8 mouse cellular contexts compared by ENCODE assay signal in the genomic region with DNA sequence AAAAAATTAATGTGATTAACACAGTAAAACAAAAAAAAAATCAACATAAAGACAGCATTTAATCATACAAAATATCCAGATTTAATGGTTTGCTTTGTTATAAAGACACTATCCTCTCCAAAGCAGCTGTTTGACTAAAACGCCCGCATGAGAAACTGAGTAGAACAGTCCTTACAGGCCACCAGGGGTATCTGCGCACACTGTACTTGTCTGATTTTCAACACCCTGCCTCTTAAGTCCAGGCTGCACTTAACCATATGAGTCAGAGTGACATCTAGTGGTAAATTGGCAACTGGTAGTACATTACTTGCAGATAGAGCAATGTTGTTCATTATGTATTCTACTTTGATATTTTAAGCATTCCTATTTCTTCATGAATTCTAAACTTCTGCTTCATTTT.
DNase-seq lines count a peak whose midpoint lies in the region; ATAC-seq and TF ChIP-seq lines count a peak whose summit lies in the region.

No protein-coding gene starts in this region.

- ATAC-seq in Patski = peak; percentile 90
- ATAC-seq in hindbrain, embryonic 16.5 days = peak; percentile 90

- no peaks in the 10 kb centered on the region for H3K36me3 ChIP-seq in hindbrain, embryonic 16.5 days (ENCODE audit: control insufficient read depth, insufficient read depth, low read length)

- H3K9me3 ChIP-seq in hindbrain, embryonic 16.5 days (ENCODE audit: control insufficient read depth, low read length) = no peaks in the 10 kb centered on the region

- no peak overlapping the region for H3K4me2 ChIP-seq in hindbrain, embryonic 16.5 days (ENCODE audit: low read length)

- no peak overlapping the region for H3K4me3 ChIP-seq in left cerebral cortex, adult 2 months
- H3K4me3 ChIP-seq in hindbrain, embryonic 16.5 days (ENCODE audit: low read length) = no peak overlapping the region
- H3K4me3 ChIP-seq in lung, adult 2 months (replicated peaks; ENCODE audit: extremely low read depth, low read depth, low read length) = no peak overlapping the region

- in situ Hi-C loops in Patski (cut with MboI; ENCODE audit: low pct_unique_long_range_greater_than_20kb) = no loop called here

- no peaks in the 10 kb centered on the region for H3K27me3 ChIP-seq in Patski
- no peaks in the 10 kb centered on the region for H3K27me3 ChIP-seq in hindbrain, embryonic 16.5 days (replicated peaks; ENCODE audit: control insufficient read depth, insufficient read depth, low read length)

- TF ChIP-seq POLR2A in lung, adult 2 months (IDR thresholded peaks at IDR 0.05; ENCODE audit: borderline replicate concordance, extremely low read depth, low read depth, low read length) = no peak

- POLR2A ChIA-PET in Patski (lab: Charles Lee) = interaction anchor here (0.7 kb wide), 1 partner anchor 510 kb away, joined by 4 read pairs; no protein-coding TSS in a partner anchor

- WGBS in hindbrain, embryonic 16.5 days = 8% methylated on average over 3 of the region's 3 CpGs
- 15% methylated on average over 3 of the region's 3 CpGs for WGBS in lung, adult 2 months

- H3K27ac ChIP-seq in left cerebral cortex, adult 2 months = no peak overlapping the region
- no peak overlapping the region for H3K27ac ChIP-seq in hindbrain, embryonic 16.5 days (ENCODE audit: low read depth, low read length)

- no peak for DNase-seq in left cerebral cortex, adult 2 months (ENCODE audit: extremely low spot score in 1 of 2, low spot score in 2 of 2)
- no peak for DNase-seq in left cerebral cortex, adult 18-20 months (ENCODE audit: low spot score in 2 of 2)
- DNase-seq in Patski (ENCODE audit: low read depth, low spot score) = peak; percentile 3
- DNase-seq in embryo, embryonic 10.5 days (ENCODE audit: low spot score) = peak; percentile 84
- no peak for DNase-seq in lung, adult 2 months
- DNase-seq in retina, embryonic 14.5 days (ENCODE audit: low spot score) = peak; percentile 83
- DNase-seq in gastrocnemius, adult 8-10 months (ENCODE audit: low spot score in 2 of 2) = no peak

- no peaks in the 10 kb centered on the region for H3K4me1 ChIP-seq in hindbrain, embryonic 16.5 days (ENCODE audit: control insufficient read depth, insufficient read depth, low read depth, low read length)
- no peaks in the 10 kb centered on the region for H3K4me1 ChIP-seq in lung, adult 2 months (ENCODE audit: control insufficient read depth, insufficient read depth, low read length)

- CTCF ChIA-PET in Patski (lab: Charles Lee) = interaction anchor here (0.9 to 2.0 kb wide), 9 partner anchors 8 to 513 kb away, joined by 3 to 8 read pairs (median 3); no protein-coding TSS in a partner anchor

- no peak overlapping the region for H3K9ac ChIP-seq in hindbrain, embryonic 16.5 days (ENCODE audit: low read depth, low read length)

- TF ChIP-seq CTCF in left cerebral cortex, adult 2 months (IDR thresholded peaks at IDR 0.05) = peak; percentile 79
- peak; percentile 73 for TF ChIP-seq CTCF in Patski (IDR thresholded peaks at IDR 0.05)
- peak; percentile 31 for TF ChIP-seq CTCF in lung, adult 2 months (IDR thresholded peaks at IDR 0.05; ENCODE audit: insufficient read depth, low read length)

- intact Hi-C loops in left cerebral cortex, adult 2 months (cut with DNase I) = loop anchor here (1.0 to 5.0 kb wide), 3 partner anchors 161 to 311 kb away; no protein-coding TSS in a partner anchor

Comparison
In these comparisons a context has a peak if more than half of its experiments do, and no peak if none do; other contexts are left out.
1. DNase-seq: peak in Patski (single experiment), embryo, embryonic 10.5 days (single experiment) and retina, embryonic 14.5 days (single experiment); none in left cerebral cortex, adult 2 months (0 of 2), left cerebral cortex, adult 18-20 months (0 of 2), lung, adult 2 months (single experiment) and gastrocnemius, adult 8-10 months (0 of 2).
2. Peak in every context shown above with its lines, with median percentiles within 50 percentile points of each other: CTCF ChIP-seq.